Mouse (Mus musculus) cerebellum, postnatal 4 days (tissue): ENCODE measurements around the gene Gc.

ENCODE experiments used
- DNase-seq, 2 experiments: peaks; one replicate each; pipeline ENCODE4 v3.0.0; 2022; ENCODE audit warnings: low spot score in 2 of 2, mixed read lengths in 1 of 2

The Gc gene

GRCm38 (mm10) chr5:89457554-89458062 is at the start of gene Gc:
Gene Gc (minus strand): TSS chr5:89457898.
- no peak for DNase-seq

DNA sequence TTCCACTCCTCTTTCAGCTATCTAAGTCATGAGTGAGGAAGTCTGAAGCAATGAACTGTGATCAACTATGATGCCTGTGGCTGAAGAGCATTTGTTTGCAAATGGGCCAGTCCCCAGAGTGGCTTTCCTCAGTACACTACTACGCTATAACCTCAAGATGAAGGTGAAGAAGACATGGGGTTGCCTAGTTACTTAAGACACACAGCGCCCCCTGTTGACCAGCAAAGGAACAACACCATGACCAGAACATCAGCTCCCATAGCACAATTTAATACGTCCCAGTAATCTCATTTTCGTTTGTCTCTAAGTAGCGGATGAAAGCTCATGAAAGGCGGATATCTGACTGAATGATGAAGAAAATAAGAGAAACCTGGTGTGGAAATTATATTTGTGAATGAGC is 42.5 kb upstream of the Gc start:
- no peak for DNase-seq

GRCm38 (mm10) chr5:89492560-89492959 is 34.9 kb upstream of the Gc start:
- no peak for DNase-seq

- no peak for DNase-seq
Observed at GRCm38 (mm10) chr5:89470483-89470882, 12.8 kb upstream of the Gc start.

GRCm38 (mm10) chr5:89467886-89468285 is 10.2 kb upstream of the Gc start:
- DNase-seq, result no peak

- DNase-seq, result no peak
Observed at GRCm38 (mm10) chr5:89467045-89467444, 9.3 kb upstream of the Gc start.

- DNase-seq, result no peak
Observed at GRCm38 (mm10) chr5:89466275-89466674, 8.6 kb upstream of the Gc start.

- no peak for DNase-seq
Observed at GRCm38 (mm10) chr5:89461817-89462216, 4.1 kb upstream of the Gc start.

DNA sequence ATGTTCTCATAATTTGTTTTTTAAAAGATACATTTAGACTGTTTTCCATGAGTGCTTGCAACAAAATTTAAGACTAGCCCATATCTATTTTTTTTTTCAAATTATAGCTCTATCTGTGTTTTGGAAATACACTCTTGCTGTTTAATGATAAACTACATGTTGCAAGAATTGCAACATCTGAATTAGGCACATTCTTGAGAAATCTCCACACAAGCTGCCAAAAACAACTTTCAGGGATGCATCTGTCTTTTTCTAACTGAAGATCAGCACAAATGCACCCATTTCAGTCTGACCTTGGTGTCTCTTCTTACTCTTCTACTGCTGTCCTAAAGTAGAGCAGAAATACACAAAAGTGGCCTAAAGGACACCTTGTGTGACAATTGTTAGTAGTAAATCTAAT is 1.9 kb upstream of the Gc start:
- DNase-seq, result no peak

GRCm38 (mm10) chr5:89458987-89459386 is 1.3 kb upstream of the Gc start:
- DNase-seq, result no peak

GRCm38 (mm10) chr5:89455526-89455925 is 2.2 kb downstream of the Gc start:
- DNase-seq, result peak in 1 of 2 experiments; percentile 15

- no peak for DNase-seq
Observed at GRCm38 (mm10) chr5:89450798-89451197, 6.9 kb downstream of the Gc start.

DNA sequence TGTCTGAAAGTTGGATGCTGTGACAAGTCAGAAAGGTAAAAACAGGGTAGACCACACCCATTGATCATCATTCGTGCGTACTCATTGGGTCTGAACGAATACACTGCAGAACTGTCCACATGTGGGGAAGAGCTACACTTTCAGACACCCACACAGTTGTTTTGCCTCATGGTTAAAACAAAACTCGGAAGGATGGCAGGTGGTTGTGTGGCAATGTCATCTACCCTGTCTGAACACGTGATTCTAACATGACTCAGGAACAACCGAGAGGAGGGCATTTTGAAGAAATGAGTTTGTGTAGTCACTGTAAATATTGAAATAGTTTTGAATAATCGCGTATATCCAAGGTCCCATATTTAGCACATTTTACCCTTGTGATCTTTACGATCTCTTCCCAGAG is 8.4 kb downstream of the Gc start:
- DNase-seq, result no peak

GRCm38 (mm10) chr5:89447978-89448377 is 9.7 kb downstream of the Gc start:
- no peak for DNase-seq

DNA sequence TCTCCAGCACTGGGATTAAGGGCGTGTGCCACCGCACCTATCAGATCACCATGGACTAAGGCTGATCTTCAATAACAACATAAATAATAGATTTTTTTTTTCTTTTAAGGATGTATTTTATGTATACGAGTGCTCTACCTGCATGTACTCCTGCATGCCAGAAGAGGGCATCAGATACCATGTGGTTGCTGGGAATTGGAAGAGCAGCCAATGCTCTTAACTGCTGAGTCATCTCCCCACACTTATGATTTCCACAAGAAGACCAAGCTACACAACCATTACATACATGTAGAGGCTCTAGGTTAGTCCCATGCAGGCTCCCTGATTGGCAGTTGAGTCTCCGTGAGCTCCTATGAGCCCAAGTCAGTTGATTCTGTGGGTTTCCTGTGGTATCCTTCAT is 13.3 kb downstream of the Gc start:
- DNase-seq, result no peak

GRCm38 (mm10) chr5:89411536-89411935 is 46.2 kb downstream of the Gc start:
- no peak for DNase-seq

DNA sequence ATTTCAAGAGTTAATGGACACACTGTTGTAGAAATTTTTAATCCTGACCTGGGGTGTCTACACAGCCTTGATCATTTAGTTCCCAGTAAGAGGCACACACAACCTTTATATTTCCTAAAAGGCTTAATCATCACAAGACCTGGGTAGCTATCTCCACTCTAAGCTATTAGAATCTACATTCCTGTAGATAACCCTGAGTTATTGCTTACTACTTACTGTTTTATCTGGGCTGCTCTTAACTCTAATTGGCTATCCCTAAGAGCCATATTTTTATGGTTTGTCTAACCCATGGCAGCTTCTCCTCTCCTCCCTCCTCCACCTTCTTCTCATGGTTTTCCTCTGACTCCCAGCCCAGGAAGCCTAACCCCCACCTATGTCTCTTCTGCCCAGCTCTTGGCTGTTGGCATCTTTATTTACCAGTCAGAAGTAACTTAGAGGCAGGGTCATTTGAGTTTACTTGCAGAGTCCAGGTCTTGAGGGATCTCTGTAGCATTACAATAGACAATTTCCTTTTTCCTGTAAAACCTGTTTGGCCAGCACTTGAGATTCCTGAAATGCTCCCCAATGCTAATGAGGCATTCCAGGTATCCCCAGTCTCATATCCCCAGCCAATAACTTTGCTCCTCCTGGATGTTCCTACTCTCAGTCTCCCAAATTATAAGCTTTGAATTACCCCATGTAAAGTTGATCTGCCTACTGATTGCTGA is 50.2 kb downstream of the Gc start:
- no peak for DNase-seq

GRCm38 (mm10) chr5:89405132-89405531 is 52.6 kb downstream of the Gc start:
- no peak for DNase-seq

DNA sequence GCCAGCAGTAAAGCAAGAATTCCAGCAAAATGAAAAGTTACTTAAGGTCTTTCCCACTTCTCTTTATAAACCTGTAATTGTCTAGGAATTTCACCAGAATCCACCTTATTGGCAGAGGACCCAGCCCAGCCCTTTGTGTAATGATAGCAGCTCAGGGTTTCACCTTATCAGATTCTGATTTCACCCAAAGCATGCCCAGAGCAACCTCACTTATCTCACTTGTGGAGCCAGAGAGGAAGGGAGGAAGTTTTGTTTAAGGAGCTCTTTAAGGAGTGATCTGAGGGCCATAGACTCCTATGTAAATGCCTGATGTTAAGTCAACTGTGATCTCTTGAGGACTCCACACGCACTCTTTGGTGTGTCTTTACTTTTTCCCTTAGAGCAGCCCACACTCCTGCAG is 67.3 kb downstream of the Gc start:
- no peak for DNase-seq

- peak in 1 of 2 experiments; percentile 7 for DNase-seq
Observed at GRCm38 (mm10) chr5:89384204-89384603, 73.5 kb downstream of the Gc start.

DNA sequence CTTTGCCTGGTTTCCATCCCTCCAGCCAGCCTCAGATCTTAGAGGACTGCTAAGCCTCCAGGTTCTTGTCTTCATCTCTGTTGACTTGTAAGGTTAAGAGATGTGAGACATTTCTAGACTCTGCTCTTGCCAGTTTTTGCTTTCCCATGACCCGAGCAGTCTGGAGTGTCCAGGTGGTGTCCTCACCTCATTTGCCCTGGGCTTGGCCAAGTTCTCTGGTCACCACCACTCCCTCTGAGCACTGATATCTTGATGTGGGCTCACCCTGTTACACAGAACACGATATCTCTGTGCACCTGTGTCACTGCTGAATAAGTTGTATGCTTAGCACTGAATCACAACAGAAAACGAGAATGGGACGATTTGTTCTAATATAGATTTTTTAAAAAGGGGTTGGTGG is 76.4 kb downstream of the Gc start:
- DNase-seq, result no peak

DNA sequence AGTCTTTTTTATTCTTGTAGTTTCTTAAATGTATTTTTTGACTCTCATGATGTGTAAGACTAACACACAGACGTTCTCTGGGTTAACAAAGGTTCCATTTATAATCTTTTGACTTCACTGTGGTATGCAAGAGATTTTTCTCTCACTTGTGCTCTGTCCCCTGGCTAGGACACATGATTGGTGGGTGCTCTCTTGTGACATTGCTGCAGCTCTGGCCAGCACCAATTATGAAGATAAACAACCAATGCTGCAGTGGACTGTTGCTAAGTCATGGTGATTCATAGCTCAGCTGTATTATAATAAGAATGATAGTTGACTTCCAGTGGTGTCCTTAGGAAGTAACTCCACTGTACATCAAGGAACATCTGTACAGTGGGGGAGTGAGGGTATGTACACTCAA is 87.6 kb downstream of the Gc start:
- DNase-seq, result no peak

DNA sequence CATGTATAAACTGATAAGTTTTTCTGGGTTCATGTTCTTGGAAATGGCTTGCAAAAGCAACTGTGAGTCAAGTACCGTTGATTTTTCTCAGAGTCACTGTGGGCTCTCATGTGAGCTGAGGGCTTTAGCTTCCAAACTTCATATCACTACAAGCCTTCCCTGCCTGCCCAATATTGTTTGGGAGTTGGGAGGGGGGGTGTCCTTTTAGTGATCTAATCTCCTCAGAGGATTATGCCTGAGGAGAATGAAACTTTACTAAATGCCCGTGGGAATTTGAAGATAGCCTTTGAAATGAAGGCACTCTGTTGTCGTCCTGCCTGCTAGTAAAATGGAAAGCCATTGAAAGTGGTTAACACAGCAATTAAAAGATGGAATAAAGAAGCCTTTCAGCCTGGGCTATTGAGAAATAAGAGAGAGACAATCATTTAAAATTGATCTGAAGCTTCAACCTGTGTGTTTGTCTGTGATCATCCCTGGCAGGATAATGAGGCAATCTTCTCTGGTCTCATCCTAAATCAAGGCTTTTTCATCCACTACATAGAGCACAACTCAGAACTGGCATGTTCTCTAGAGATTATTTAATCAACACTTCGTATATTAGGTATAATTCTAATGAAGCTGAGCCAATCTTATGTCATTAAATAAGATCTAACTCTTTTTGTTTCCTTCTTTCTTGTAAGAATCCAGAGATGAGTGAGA is 89.5 kb downstream of the Gc start:
- no peak for DNase-seq
